Comparison of ENCODE assay signal across 8 mouse cellular contexts in genomic region chr16:35984471-35984870, GRCm38 (mm10). TPM values are rescaled to one million over a fixed set of nuclear protein-coding genes. Genes with fewer than 3 reads are reported as not detected.
DNase-seq lines count a peak whose midpoint lies in the region; ATAC-seq and TF ChIP-seq lines count a peak whose summit lies in the region.

No protein-coding gene starts in this region.

- peaks cover 2% of the 10 kb centered on the region for H3K36me3 ChIP-seq in heart, adult 2 months (ENCODE audit: control insufficient read depth, insufficient read depth, low read length)
- H3K36me3 ChIP-seq in G1E (replicated peaks): peaks cover 10% of the 10 kb centered on the region
- no peaks in the 10 kb centered on the region for H3K36me3 ChIP-seq in heart, embryonic 16.5 days (ENCODE audit: control insufficient read depth, insufficient read depth)
- peaks cover 10% of the 10 kb centered on the region for H3K36me3 ChIP-seq in midbrain, embryonic 10.5 days

- TF ChIP-seq POLR2A in heart, adult 2 months (IDR thresholded peaks at IDR 0.05; ENCODE audit: insufficient read depth, low read depth, low read length): no peak

- intact Hi-C loops in heart, adult 2 months (cut with DNase I): loop anchor here (1.0 kb wide), 1 partner anchor 87 kb away; the partner anchor contains the start of genes Ccdc58 and Fam162a
- intact Hi-C loops in heart, postnatal 14 days (cut with DNase I): loop anchor here (5.0 kb wide), 1 partner anchor 83 kb away; no protein-coding TSS in a partner anchor

- peak overlapping the region; percentile 96 for H3K27ac ChIP-seq in heart, adult 2 months
- peak overlapping the region; percentile 98 for H3K27ac ChIP-seq in heart, embryonic 16.5 days (ENCODE audit: low read length)
- H3K27ac ChIP-seq in midbrain, embryonic 10.5 days (replicated peaks): no peak overlapping the region

- no peak for TF ChIP-seq CTCF in heart, adult 2 months (IDR thresholded peaks at IDR 0.05)
- TF ChIP-seq CTCF in G1E (IDR thresholded peaks at IDR 0.05; ENCODE audit: low read depth, low read length): no peak

- no peak for DNase-seq in heart, adult 2 months
- no peak for DNase-seq in heart, postnatal 14 days
- no peak for DNase-seq in G1E (ENCODE audit: low spot score)
- DNase-seq in midbrain, embryonic 10.5 days (ENCODE audit: low spot score): no peak
- DNase-seq in urinary bladder, postnatal 10 days (ENCODE audit: low spot score): no peak
- DNase-seq in ovary, adult 18-20 months (ENCODE audit: low spot score): no peak
- DNase-seq in spleen, adult 12 weeks (ENCODE audit: low spot score): no peak

- WGBS in heart, adult 2 months: 18% methylated on average over 3 of the region's 3 CpGs
- WGBS in heart, embryonic 16.5 days: 41% methylated on average over 3 of the region's 3 CpGs
- WGBS in midbrain, embryonic 10.5 days: 73% methylated on average over 3 of the region's 3 CpGs

- no peak for ATAC-seq in G1E (ENCODE audit: extremely low read depth, insufficient number of reproducible peaks, low FRiP score, poor library complexity, severe bottlenecking)
- ATAC-seq in heart, embryonic 16.5 days (replicated peaks; ENCODE audit: extremely low read depth, insufficient read depth, low FRiP score): no peak

- peaks cover 3% of the 10 kb centered on the region for H3K4me1 ChIP-seq in heart, adult 2 months (ENCODE audit: control insufficient read depth, insufficient read depth, low read length)
- H3K4me1 ChIP-seq in G1E (ENCODE audit: insufficient read depth, low read depth, low read length): peaks cover 38% of the 10 kb centered on the region
- H3K4me1 ChIP-seq in heart, embryonic 16.5 days (ENCODE audit: control insufficient read depth, insufficient read depth, low read length): peaks cover 13% of the 10 kb centered on the region
- peaks cover 16% of the 10 kb centered on the region for H3K4me1 ChIP-seq in midbrain, embryonic 10.5 days

- no peak overlapping the region for H3K9ac ChIP-seq in heart, adult 2 months (ENCODE audit: low read depth, low read length)
- peak overlapping the region; percentile 81; the same call in 1 of the 2 replicates for H3K9ac ChIP-seq in heart, embryonic 16.5 days (ENCODE audit: low read length)

- H3K27me3 ChIP-seq in heart, adult 2 months (ENCODE audit: control insufficient read depth, insufficient read depth, low read length): no peaks in the 10 kb centered on the region
- H3K27me3 ChIP-seq in G1E (ENCODE audit: insufficient read depth, low read length): peaks cover 4% of the 10 kb centered on the region
- H3K27me3 ChIP-seq in heart, embryonic 16.5 days (ENCODE audit: control insufficient read depth, insufficient read depth, low read length): no peaks in the 10 kb centered on the region
- no peaks in the 10 kb centered on the region for H3K27me3 ChIP-seq in midbrain, embryonic 10.5 days (ENCODE audit: low read depth, poor library complexity, severe bottlenecking)

- H3K9me3 ChIP-seq in G1E (replicated peaks): no peaks in the 10 kb centered on the region; the same call in 1 of the 2 replicates
- H3K9me3 ChIP-seq in heart, embryonic 16.5 days (replicated peaks; ENCODE audit: control insufficient read depth, low read length): no peaks in the 10 kb centered on the region
- H3K9me3 ChIP-seq in midbrain, embryonic 10.5 days (replicated peaks): peaks cover 3% of the 10 kb centered on the region

- peak overlapping the region; percentile 70 for H3K4me2 ChIP-seq in heart, embryonic 16.5 days (ENCODE audit: low read depth, low read length)

- no peak for TF ChIP-seq EP300 in heart, adult 2 months (IDR thresholded peaks at IDR 0.05; ENCODE audit: insufficient read depth, low read depth, low read length)

- H3K4me3 ChIP-seq in heart, adult 2 months: no peak overlapping the region
- H3K4me3 ChIP-seq in G1E (ENCODE audit: low read depth, low read length): peak overlapping the region; percentile 83; the same call in 1 of the 2 replicates
- H3K4me3 ChIP-seq in heart, embryonic 16.5 days (ENCODE audit: low read length): peak overlapping the region; percentile 65
- peak overlapping the region; percentile 93 for H3K4me3 ChIP-seq in midbrain, embryonic 10.5 days

- peaks cover 2% of the 10 kb centered on the region; the same call in 1 of the 2 replicates for H3K79me2 ChIP-seq in heart, adult 2 months (replicated peaks; ENCODE audit: control insufficient read depth, insufficient read depth, low read length)

RNA-seq across cellular contexts. Expression of gene Kpna1, which starts 5.9 kb away (rescaled TPM):
- 100 to 1,000 TPM; 112 to 128 TPM for total RNA-seq in heart, adult 2 months (2021)
- 18.7 and 40.3 TPM in 2 replicates for polyA plus RNA-seq in heart, adult 2 months (2012; rRNA removed)
- 10 to 100 TPM; 89.2 to 91.3 TPM for total RNA-seq in heart, postnatal 14 days (2021)
- 70.1 and 85.2 TPM in 2 replicates for total RNA-seq in G1E (2014; fragmentation: Nextera tagmentation)
- 49.2 and 53.7 TPM in 2 replicates for total RNA-seq in G1E (2017)
- polyA plus RNA-seq in G1E (2012): 51.4 and 54.1 TPM in 2 replicates
- 41.4 and 43.5 TPM in 2 replicates for polyA plus RNA-seq in heart, embryonic 16.5 days (2015; fragmentation: Nextera tagmentation; extraction: Ambion mirVana)
- polyA plus RNA-seq in midbrain, embryonic 10.5 days (2016; fragmentation: Nextera tagmentation; extraction: Ambion mirVana): 76.4 and 77.0 TPM in 2 replicates

RNA-seq across cellular contexts. Expression of gene Dtx3l, which starts 45.5 kb away (rescaled TPM):
- total RNA-seq in heart, adult 2 months (2021): 1 to 10 TPM; 8.6 to 8.9 TPM
- 5.9 and 8.9 TPM in 2 replicates for polyA plus RNA-seq in heart, adult 2 months (2012; rRNA removed)
- total RNA-seq in heart, postnatal 14 days (2021): 1 to 10 TPM; 9.4 to 9.9 TPM
- 15.2 and 15.4 TPM in 2 replicates for total RNA-seq in G1E (2014; fragmentation: Nextera tagmentation)
- total RNA-seq in G1E (2017): 13.0 and 17.5 TPM in 2 replicates
- 2.1 and 3.5 TPM in 2 replicates for polyA plus RNA-seq in G1E (2012)
- 7.7 and 9.4 TPM in 2 replicates for polyA plus RNA-seq in heart, embryonic 16.5 days (2015; fragmentation: Nextera tagmentation; extraction: Ambion mirVana)
- polyA plus RNA-seq in midbrain, embryonic 10.5 days (2016; fragmentation: Nextera tagmentation; extraction: Ambion mirVana): 2.8 and 2.9 TPM in 2 replicates

RNA-seq across cellular contexts. Expression of gene Parp9, which starts 46.2 kb away (rescaled TPM):
- total RNA-seq in heart, adult 2 months (2021): 1 to 10 TPM; 9.3 to 9.8 TPM
- 6.5 and 11.1 TPM in 2 replicates for polyA plus RNA-seq in heart, adult 2 months (2012; rRNA removed)
- total RNA-seq in heart, postnatal 14 days (2021): 10 to 100 TPM; 11.5 to 13.0 TPM
- total RNA-seq in G1E (2014; fragmentation: Nextera tagmentation): 13.5 and 15.2 TPM in 2 replicates
- 32.8 and 36.4 TPM in 2 replicates for total RNA-seq in G1E (2017)
- polyA plus RNA-seq in G1E (2012): 1.6 and 2.1 TPM in 2 replicates
- polyA plus RNA-seq in heart, embryonic 16.5 days (2015; fragmentation: Nextera tagmentation; extraction: Ambion mirVana): 11.0 and 15.4 TPM in 2 replicates
- 2.1 and 2.3 TPM in 2 replicates for polyA plus RNA-seq in midbrain, embryonic 10.5 days (2016; fragmentation: Nextera tagmentation; extraction: Ambion mirVana)

RNA-seq across cellular contexts. Expression of gene Wdr5b, which starts 56.5 kb away (rescaled TPM):
- total RNA-seq in heart, adult 2 months (2021): 1 to 10 TPM; 2.7 to 2.8 TPM
- polyA plus RNA-seq in heart, adult 2 months (2012; rRNA removed): 1.8 and 2.5 TPM in 2 replicates
- total RNA-seq in heart, postnatal 14 days (2021): 1 to 10 TPM; 2.8 to 3.3 TPM
- total RNA-seq in G1E (2014; fragmentation: Nextera tagmentation) (3.5 and 7.1 TPM in 2 replicates), G1E (2017) (6.9 and 8.1 TPM in 2 replicates)
- 0.19 and 0.50 TPM in 2 replicates for polyA plus RNA-seq in G1E (2012)
- polyA plus RNA-seq in heart, embryonic 16.5 days (2015; fragmentation: Nextera tagmentation; extraction: Ambion mirVana): 6.5 and 6.9 TPM in 2 replicates
- polyA plus RNA-seq in midbrain, embryonic 10.5 days (2016; fragmentation: Nextera tagmentation; extraction: Ambion mirVana): 8.8 and 10.6 TPM in 2 replicates
